Mouse (Mus musculus): ENCODE data around the gene Efcab5. TPM values are rescaled to one million over a fixed set of nuclear protein-coding genes. Genes with fewer than 3 reads are reported as not detected.

Gene Efcab5
- polyA plus RNA-seq, 1 experiment from 2014 or later: 0.24 TPM

GRCm38 (mm10) chr11:77200703-77201102 lies 11.9 kb upstream of the Efcab5 start:
- no peak overlapping the region for H3K27ac ChIP-seq (ENCODE audit: low read depth, low read length)
- no peak for ATAC-seq (ENCODE audit: low FRiP score, low TSS enrichment)
- H3K4me2 ChIP-seq (replicated peaks; ENCODE audit: low read depth, low read length): no peak overlapping the region
- no peaks in the 10 kb centered on the region for H3K27me3 ChIP-seq (ENCODE audit: control insufficient read depth, insufficient read depth, low read length)
- no peaks in the 10 kb centered on the region for H3K36me3 ChIP-seq (ENCODE audit: control insufficient read depth, insufficient read depth, low read length)
- H3K4me1 ChIP-seq (ENCODE audit: control insufficient read depth, insufficient read depth, low read length): no peaks in the 10 kb centered on the region
- no peak overlapping the region for H3K9ac ChIP-seq (ENCODE audit: low read depth, low read length)
- H3K9me3 ChIP-seq (ENCODE audit: control insufficient read depth, low read length): no peaks in the 10 kb centered on the region
- WGBS: 78% methylated on average over 1 of the region's 1 CpGs
- H3K4me3 ChIP-seq (ENCODE audit: low read length): no peak overlapping the region

GRCm38 (mm10) chr11:77199636-77200035 lies 10.9 kb upstream of the Efcab5 start:
- WGBS: 50% methylated on average over 4 of the region's 4 CpGs

DNA sequence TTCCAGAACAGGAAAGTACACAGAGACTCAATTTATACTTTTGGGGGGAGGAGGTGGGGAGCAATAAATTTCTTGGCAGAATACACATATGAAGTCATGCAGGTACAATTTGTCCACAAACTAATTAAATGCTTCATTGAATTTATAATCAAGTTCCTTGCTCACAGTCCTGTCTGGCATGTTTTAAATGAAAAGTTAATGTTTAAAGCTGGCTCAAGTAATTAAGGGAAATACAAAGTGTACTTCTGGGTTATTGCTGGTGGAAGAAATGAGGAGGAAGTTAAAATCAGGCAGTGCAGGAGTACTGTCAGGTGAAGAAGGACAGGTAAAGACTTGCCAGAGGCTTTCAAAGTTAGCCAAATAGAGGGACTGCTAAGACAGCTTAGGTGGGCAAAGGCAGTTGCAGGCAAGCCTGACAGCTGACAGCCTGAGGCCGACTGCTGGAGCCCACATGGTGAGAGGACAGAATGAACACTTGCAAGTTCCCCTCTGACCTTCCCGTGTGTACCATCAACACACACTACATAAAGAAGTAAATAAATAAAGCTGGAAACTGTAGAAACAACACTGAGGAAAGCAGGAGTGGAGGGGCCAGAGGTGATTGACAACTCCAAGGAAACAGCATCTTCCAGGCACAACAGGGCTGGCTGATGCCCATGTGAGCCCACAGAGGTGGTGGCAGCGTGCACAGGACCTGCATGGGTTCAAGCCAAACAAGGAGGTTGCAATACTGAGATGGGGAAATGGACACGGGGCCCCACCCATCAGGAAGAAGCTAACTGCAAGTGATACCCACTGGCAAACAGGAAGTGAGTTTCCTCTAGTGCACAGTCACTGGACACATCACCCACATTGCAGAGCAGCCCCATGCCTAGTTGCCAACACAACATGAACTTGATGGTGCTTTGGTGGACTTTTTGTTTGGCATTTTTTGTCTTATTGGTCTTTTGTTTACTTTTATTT lies 7.7 kb upstream of the Efcab5 start:
- 43% methylated on average over 4 of the region's 4 CpGs for WGBS
- no peak overlapping the region for H3K4me3 ChIP-seq (ENCODE audit: low read length)
- no peaks in the 10 kb centered on the region for H3K27me3 ChIP-seq (ENCODE audit: control insufficient read depth, insufficient read depth, low read length)
- H3K27ac ChIP-seq (ENCODE audit: low read depth, low read length): peak overlapping the region; percentile 60
- 0 out of 2 replicates have a peak overlapping the region, but pooled peaks have one; percentile 1 for H3K4me2 ChIP-seq (replicated peaks; ENCODE audit: low read depth, low read length)
- no peaks in the 10 kb centered on the region for H3K36me3 ChIP-seq (ENCODE audit: control insufficient read depth, insufficient read depth, low read length)
- H3K9ac ChIP-seq (ENCODE audit: low read depth, low read length): no peak overlapping the region
- no peaks in the 10 kb centered on the region for H3K9me3 ChIP-seq (ENCODE audit: control insufficient read depth, low read length)
- peak; percentile 43; the same call in 1 of the 2 replicates for ATAC-seq (ENCODE audit: low FRiP score, low TSS enrichment)
- peaks cover 2% of the 10 kb centered on the region; the same call in 1 of the 2 replicates for H3K4me1 ChIP-seq (ENCODE audit: control insufficient read depth, insufficient read depth, low read length)

More at GRCm38 (mm10) chr11:77199636-77200035, 10.9 kb upstream of the Efcab5 start:
- no peak for ATAC-seq (ENCODE audit: low FRiP score, low TSS enrichment)
- Histone ChIP-seq H3K4me1 (ENCODE audit: control insufficient read depth, insufficient read depth, low read length) (0 out of 2 replicates have a peak, but pooled peaks cover 2% of the 10 kb centered on the region), H3K27me3 (ENCODE audit: control insufficient read depth, insufficient read depth, low read length) (no peaks in the 10 kb centered on the region), H3K27ac (ENCODE audit: low read depth, low read length) (0 out of 2 replicates have a peak overlapping the region, but pooled peaks have one; percentile 38), H3K9ac (ENCODE audit: low read depth, low read length) (no peak overlapping the region), H3K36me3 (ENCODE audit: control insufficient read depth, insufficient read depth, low read length) (no peaks in the 10 kb centered on the region), H3K4me3 (ENCODE audit: low read length) (no peak overlapping the region), H3K9me3 (ENCODE audit: control insufficient read depth, low read length) (no peaks in the 10 kb centered on the region), H3K4me2 (replicated peaks; ENCODE audit: low read depth, low read length) (no peak overlapping the region; the same call in 1 of the 2 replicates)

GRCm38 (mm10) chr11:77195360-77196109 lies 6.8 kb upstream of the Efcab5 start:
- Histone ChIP-seq H3K4me2 (replicated peaks; ENCODE audit: low read depth, low read length) (no peak overlapping the region), H3K36me3 (ENCODE audit: control insufficient read depth, insufficient read depth, low read length) (no peaks in the 10 kb centered on the region), H3K9me3 (ENCODE audit: control insufficient read depth, low read length) (no peaks in the 10 kb centered on the region), H3K9ac (ENCODE audit: low read depth, low read length) (no peak overlapping the region), H3K4me3 (ENCODE audit: low read length) (no peak overlapping the region), H3K27me3 (ENCODE audit: control insufficient read depth, insufficient read depth, low read length) (no peaks in the 10 kb centered on the region), H3K27ac (ENCODE audit: low read depth, low read length) (no peak overlapping the region), H3K4me1 (ENCODE audit: control insufficient read depth, insufficient read depth, low read length) (peaks cover 2% of the 10 kb centered on the region; the same call in 1 of the 2 replicates)
- WGBS: 81% methylated on average over 11 of the region's 11 CpGs
- no peak for ATAC-seq (ENCODE audit: low FRiP score, low TSS enrichment)

- Histone ChIP-seq H3K27me3 (ENCODE audit: control insufficient read depth, insufficient read depth, low read length) (no peaks in the 10 kb centered on the region), H3K4me3 (ENCODE audit: low read length) (no peak overlapping the region), H3K27ac (ENCODE audit: low read depth, low read length) (no peak overlapping the region), H3K9ac (ENCODE audit: low read depth, low read length) (no peak overlapping the region), H3K9me3 (ENCODE audit: control insufficient read depth, low read length) (no peaks in the 10 kb centered on the region), H3K36me3 (ENCODE audit: control insufficient read depth, insufficient read depth, low read length) (no peaks in the 10 kb centered on the region), H3K4me1 (ENCODE audit: control insufficient read depth, insufficient read depth, low read length) (peaks cover 2% of the 10 kb centered on the region; the same call in 1 of the 2 replicates), H3K4me2 (replicated peaks; ENCODE audit: low read depth, low read length) (no peak overlapping the region)
- 63% methylated on average over 1 of the region's 1 CpGs for WGBS
- ATAC-seq (ENCODE audit: low FRiP score, low TSS enrichment): no peak
Observed at GRCm38 (mm10) chr11:77194762-77195161, 6.0 kb upstream of the Efcab5 start.

GRCm38 (mm10) chr11:77193941-77194553 lies 5.3 kb upstream of the Efcab5 start:
- H3K4me2 ChIP-seq (replicated peaks; ENCODE audit: low read depth, low read length): no peak overlapping the region
- 0 out of 2 replicates have a peak, but pooled peaks have one; percentile 49 for ATAC-seq (ENCODE audit: low FRiP score, low TSS enrichment)
- 29% methylated on average over 6 of the region's 6 CpGs for WGBS
- peaks cover 2% of the 10 kb centered on the region; the same call in 1 of the 2 replicates for H3K4me1 ChIP-seq (ENCODE audit: control insufficient read depth, insufficient read depth, low read length)
- H3K9ac ChIP-seq (ENCODE audit: low read depth, low read length): no peak overlapping the region
- H3K27ac ChIP-seq (ENCODE audit: low read depth, low read length): no peak overlapping the region
- no peaks in the 10 kb centered on the region for H3K9me3 ChIP-seq (ENCODE audit: control insufficient read depth, low read length)
- no peak overlapping the region for H3K4me3 ChIP-seq (ENCODE audit: low read length)
- H3K27me3 ChIP-seq (ENCODE audit: control insufficient read depth, insufficient read depth, low read length): no peaks in the 10 kb centered on the region
- no peaks in the 10 kb centered on the region for H3K36me3 ChIP-seq (ENCODE audit: control insufficient read depth, insufficient read depth, low read length)

DNA sequence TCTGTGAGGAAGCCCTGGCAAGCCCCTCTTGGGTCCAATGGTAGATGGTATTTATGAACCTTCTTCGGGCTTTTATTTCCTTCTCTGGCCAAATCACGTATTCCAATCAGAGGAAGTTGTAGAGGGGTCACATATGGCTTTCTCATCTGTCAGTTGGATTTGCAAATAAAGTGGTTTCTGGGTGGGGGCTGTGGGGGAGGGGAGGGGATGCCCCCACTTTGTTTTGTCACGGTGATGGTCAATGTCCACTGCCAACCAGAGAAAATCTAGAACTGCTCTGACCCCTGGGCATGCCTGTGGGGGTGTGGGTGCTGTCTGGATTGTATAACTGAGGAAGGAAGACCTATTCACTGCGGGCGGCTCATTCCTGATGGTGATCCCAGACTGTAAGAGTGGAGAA lies 4.6 kb upstream of the Efcab5 start:
- no peak for ATAC-seq (ENCODE audit: low FRiP score, low TSS enrichment)
- Histone ChIP-seq H3K4me1 (ENCODE audit: control insufficient read depth, insufficient read depth, low read length) (peaks cover 2% of the 10 kb centered on the region; the same call in 1 of the 2 replicates), H3K4me2 (replicated peaks; ENCODE audit: low read depth, low read length) (no peak overlapping the region), H3K36me3 (ENCODE audit: control insufficient read depth, insufficient read depth, low read length) (no peaks in the 10 kb centered on the region), H3K27me3 (ENCODE audit: control insufficient read depth, insufficient read depth, low read length) (no peaks in the 10 kb centered on the region), H3K9me3 (ENCODE audit: control insufficient read depth, low read length) (no peaks in the 10 kb centered on the region), H3K27ac (ENCODE audit: low read depth, low read length) (no peak overlapping the region), H3K9ac (ENCODE audit: low read depth, low read length) (no peak overlapping the region), H3K4me3 (ENCODE audit: low read length) (no peak overlapping the region)
- 64% methylated on average over 5 of the region's 5 CpGs for WGBS

- H3K4me3 ChIP-seq (ENCODE audit: low read length): no peak overlapping the region
- no peaks in the 10 kb centered on the region for H3K9me3 ChIP-seq (ENCODE audit: control insufficient read depth, low read length)
- H3K4me1 ChIP-seq (ENCODE audit: control insufficient read depth, insufficient read depth, low read length): 0 out of 2 replicates have a peak, but pooled peaks cover 3% of the 10 kb centered on the region
- no peak for ATAC-seq (ENCODE audit: low FRiP score, low TSS enrichment)
- no peak overlapping the region for H3K9ac ChIP-seq (ENCODE audit: low read depth, low read length)
- no peak overlapping the region for H3K27ac ChIP-seq (ENCODE audit: low read depth, low read length)
- no peak overlapping the region for H3K4me2 ChIP-seq (replicated peaks; ENCODE audit: low read depth, low read length)
- WGBS: 50% methylated on average over 2 of the region's 2 CpGs
- no peaks in the 10 kb centered on the region for H3K36me3 ChIP-seq (ENCODE audit: control insufficient read depth, insufficient read depth, low read length)
- H3K27me3 ChIP-seq (ENCODE audit: control insufficient read depth, insufficient read depth, low read length): no peaks in the 10 kb centered on the region
Observed at GRCm38 (mm10) chr11:77184926-77185325, 3.8 kb downstream of the Efcab5 start.

Measured in kidney, embryonic 14.5 days (tissue).